Mouse (Mus musculus) spleen, adult 2 months (tissue): ENCODE data around the gene Ryr1.

Experiments used
- CTCF ChIP-seq: fragments of 200-500 bp; IDR thresholded peaks from 2 replicates; pipeline ENCODE4 v1.5.1; 2011; ENCODE audit warnings: mild to moderate bottlenecking, inconsistent platforms; ENCODE audit not compliant: insufficient read depth, insufficient read length, insufficient replicate concordance; ENCODE audit errors: extremely low read depth
- POLR2A ChIP-seq: fragments of 200-500 bp; IDR thresholded peaks from 2 replicates; pipeline ENCODE4 v1.6.1; 2011; ENCODE audit warnings: low read depth, low read length, inconsistent platforms

DNA sequence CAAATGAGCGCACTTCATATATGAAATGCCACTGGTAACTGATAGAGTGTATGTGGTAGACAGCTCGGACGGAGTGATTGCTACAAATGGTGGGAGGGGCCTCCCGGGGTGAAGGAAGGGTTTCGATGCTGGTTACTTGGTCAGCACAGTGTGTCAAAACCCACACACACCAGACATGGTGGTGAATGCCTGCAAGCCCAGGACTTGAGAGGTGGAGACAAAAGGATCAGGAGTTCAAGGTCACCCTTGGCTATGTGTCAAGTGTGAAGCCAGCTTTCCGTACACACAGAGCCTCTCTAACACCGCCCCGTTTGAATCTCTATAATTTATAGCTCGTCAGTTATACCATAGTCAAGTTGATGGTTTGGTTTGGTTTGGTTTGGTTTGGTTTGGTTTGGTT lies 2.2 kb downstream of the Ryr1 start:
- TF ChIP-seq CTCF (no peak), POLR2A (no peak)
